Mouse (Mus musculus) embryonic facial prominence, embryonic 15.5 days (tissue): ENCODE measurements around the gene Hspb6. TPM values are rescaled to one million over a fixed set of nuclear protein-coding genes. Genes with fewer than 3 reads are reported as not detected.
A peak's percentile ranks its signal among the peaks of the same experiment; 100 is the strongest.

ENCODE experiments used
- ATAC-seq: fragments of 200-750 bp; cut with Nextera tagmentation; 2 replicates; pipeline ENCODE4 v1.8.0; 2017; ENCODE audit warnings: low read depth, moderate TSS enrichment; ENCODE audit not compliant: insufficient number of reproducible peaks, low FRiP score, low TSS enrichment
- H3K27ac ChIP-seq: fragments of 300-500 bp; sonication (generic); replicated peaks from 2 replicates; pipeline ENCODE4 v1.5.1; 2015; ENCODE audit warnings: mild to moderate bottlenecking, inconsistent platforms
- H3K27me3 ChIP-seq: fragments of 300-500 bp; sonication (generic); 2 replicates; pipeline ENCODE4 v1.6.1; 2015; ENCODE audit warnings: inconsistent platforms
- H3K36me3 ChIP-seq: fragments of 300-500 bp; sonication (generic); 2 replicates; pipeline ENCODE4 v1.6.1; 2015; ENCODE audit warnings: mild to moderate bottlenecking, inconsistent platforms
- H3K4me1 ChIP-seq: fragments of 300-500 bp; sonication (generic); 2 replicates; pipeline ENCODE4 v1.6.1; 2015; ENCODE audit warnings: inconsistent platforms
- H3K4me2 ChIP-seq: fragments of 300-500 bp; sonication (generic); replicated peaks from 2 replicates; pipeline ENCODE4 v1.6.1; 2015; ENCODE audit warnings: mild to moderate bottlenecking, inconsistent platforms
- H3K4me3 ChIP-seq: fragments of 300-500 bp; sonication (generic); replicated peaks from 2 replicates; pipeline ENCODE4 v1.5.1; 2015; ENCODE audit warnings: mild to moderate bottlenecking, inconsistent platforms
- H3K9ac ChIP-seq: fragments of 300-500 bp; sonication (generic); 2 replicates; pipeline ENCODE4 v1.6.1; 2015; ENCODE audit warnings: inconsistent platforms
- H3K9me3 ChIP-seq: fragments of 300-500 bp; sonication (generic); replicated peaks from 2 replicates; pipeline ENCODE4 v1.6.1; 2016; ENCODE audit warnings: inconsistent platforms
- WGBS: fragments of 180-500 bp; shearing (Covaris S2); methylation state at CpG from one replicate; pipeline ENCODE4 v1.1.7; 2015; 5-methylcytosine and 5-hydroxymethylcytosine counted together
- polyA plus RNA-seq: library from polyadenylated mRNA; unstranded; fragments of >200 nt; fragmentation: Nextera tagmentation; extraction: Ambion mirVana; gene quantifications from 2 replicates; pipeline ENCODE4 v1.2.1, GENCODE M21; 2015

The Hspb6 gene
- polyA plus RNA-seq, 1 experiment from 2014 or later: 22.2 TPM

DNA sequence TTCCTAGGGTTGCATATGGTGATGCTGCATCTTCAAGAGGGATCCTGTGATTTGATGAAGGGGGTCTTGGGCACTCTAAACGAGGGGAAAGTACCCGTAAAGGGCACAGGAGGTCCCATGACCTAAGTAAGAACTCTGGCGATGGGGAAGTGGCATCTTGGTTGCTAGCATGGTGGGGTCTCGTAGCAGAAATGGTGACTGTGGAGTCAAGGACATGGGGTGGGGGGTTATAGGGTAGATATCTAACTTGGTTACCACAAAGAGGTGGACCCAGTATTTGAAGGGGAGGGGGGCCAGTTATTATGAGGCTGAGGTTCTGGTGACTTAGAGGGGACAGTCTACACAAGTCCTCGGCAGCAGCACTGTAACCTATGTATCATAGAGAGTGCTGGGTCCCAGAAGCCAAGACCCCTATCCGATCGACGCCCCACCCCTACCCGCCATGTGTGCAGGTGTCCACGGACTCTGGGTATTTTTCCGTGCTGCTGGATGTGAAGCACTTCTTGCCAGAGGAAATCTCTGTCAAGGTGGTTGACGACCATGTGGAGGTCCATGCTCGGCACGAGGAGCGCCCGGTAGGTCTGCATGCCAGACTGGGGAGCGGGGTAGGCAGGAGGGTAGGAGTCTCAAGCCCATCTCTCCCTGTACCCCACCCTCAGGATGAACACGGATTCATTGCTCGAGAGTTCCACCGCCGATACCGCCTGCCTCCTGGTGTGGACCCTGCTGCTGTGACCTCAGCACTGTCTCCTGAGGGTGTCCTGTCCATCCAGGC, 2.0 kb downstream of the Hspb6 start:
- Histone ChIP-seq H3K4me1 (peaks cover 30% of the 10 kb centered on the region), H3K36me3 (peaks cover 30% of the 10 kb centered on the region), H3K4me3 (peak overlapping the region; percentile 81), H3K9me3 (no peaks in the 10 kb centered on the region), H3K9ac (peak overlapping the region; percentile 59; the same call in 1 of the 2 replicates), H3K27ac (peak overlapping the region; percentile 100; the same call in 1 of the 2 replicates), H3K4me2 (peak overlapping the region; percentile 96), H3K27me3 (no peaks in the 10 kb centered on the region)
- ATAC-seq: no peak
- WGBS: 86% methylated on average over 22 of the region's 22 CpGs

DNA sequence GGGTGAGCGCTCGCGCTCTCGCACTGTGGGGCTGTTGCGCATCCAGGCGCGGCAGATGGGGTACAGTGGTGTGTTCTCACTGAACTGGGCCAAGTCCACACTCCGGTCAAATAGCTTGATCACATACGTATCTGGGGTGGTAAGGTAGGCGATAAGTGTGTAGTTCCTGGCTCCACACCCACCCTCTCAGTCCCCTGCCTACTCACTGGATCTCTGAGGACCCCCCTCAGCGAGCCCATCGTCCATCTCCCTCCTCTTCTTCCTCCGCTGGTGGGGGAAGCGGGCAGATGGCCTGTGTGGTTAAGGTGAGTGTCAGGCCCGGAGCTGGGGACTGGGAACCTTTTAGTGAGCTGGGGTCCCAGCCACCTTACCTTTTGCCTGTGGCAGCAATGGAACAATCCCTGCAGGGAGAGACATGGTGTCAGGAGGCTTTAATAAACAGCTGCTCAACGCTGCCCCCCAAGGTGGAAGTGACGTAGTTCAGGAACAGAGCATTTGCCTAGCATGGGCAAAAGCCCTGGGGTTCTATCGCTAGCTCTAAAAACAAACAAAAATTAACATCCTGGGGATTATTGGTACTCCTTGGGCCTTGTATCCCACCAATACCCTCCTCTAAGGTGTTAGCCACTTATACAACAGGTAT, 5.0 kb downstream of the Hspb6 start:
- H3K36me3 ChIP-seq: peaks cover 30% of the 10 kb centered on the region
- no peak overlapping the region for H3K4me3 ChIP-seq
- H3K4me2 ChIP-seq: no peak overlapping the region
- no peaks in the 10 kb centered on the region for H3K27me3 ChIP-seq
- WGBS: 92% methylated on average over 18 of the region's 18 CpGs
- H3K27ac ChIP-seq: no peak overlapping the region
- peaks cover 38% of the 10 kb centered on the region for H3K4me1 ChIP-seq
- no peak overlapping the region for H3K9ac ChIP-seq
- no peaks in the 10 kb centered on the region for H3K9me3 ChIP-seq
- no peak for ATAC-seq

DNA sequence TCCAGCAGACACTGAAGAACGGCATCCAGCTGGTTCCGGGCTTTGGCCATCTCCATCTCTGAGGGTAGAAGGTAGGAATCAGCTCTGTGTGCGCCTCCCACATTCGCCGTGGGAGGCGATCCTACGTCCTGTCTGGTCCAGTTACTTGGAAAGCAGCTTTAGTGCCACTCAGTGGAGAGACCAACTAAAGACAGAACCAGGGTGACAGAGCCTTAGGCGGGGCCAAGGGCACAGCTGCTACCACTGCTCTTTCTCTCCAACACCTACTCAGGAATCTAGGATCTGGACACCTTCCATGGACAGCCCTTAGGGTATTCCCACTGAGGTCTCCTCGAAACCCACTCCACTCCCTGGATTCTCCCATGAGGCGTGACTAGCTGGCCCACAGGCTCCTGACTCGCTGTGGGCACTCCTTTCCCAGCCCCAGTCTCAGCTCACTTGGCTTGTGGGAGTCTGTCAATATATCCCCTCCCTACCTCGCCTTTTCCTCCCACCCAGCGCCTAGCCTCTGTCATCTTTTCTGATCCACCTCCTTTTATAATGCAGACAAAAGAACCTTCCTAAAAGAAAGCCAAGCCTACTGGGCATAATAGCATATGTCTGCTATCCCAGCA, 6.0 kb downstream of the Hspb6 start:
- H3K27ac ChIP-seq: no peak overlapping the region
- no peaks in the 10 kb centered on the region for H3K9me3 ChIP-seq
- H3K27me3 ChIP-seq: no peaks in the 10 kb centered on the region
- H3K4me3 ChIP-seq: peak overlapping the region; percentile 74
- H3K4me1 ChIP-seq: peaks cover 36% of the 10 kb centered on the region
- 87% methylated on average over 13 of the region's 13 CpGs for WGBS
- no peak overlapping the region for H3K9ac ChIP-seq
- no peak for ATAC-seq
- H3K36me3 ChIP-seq: peaks cover 30% of the 10 kb centered on the region
- peak overlapping the region; percentile 86 for H3K4me2 ChIP-seq

DNA sequence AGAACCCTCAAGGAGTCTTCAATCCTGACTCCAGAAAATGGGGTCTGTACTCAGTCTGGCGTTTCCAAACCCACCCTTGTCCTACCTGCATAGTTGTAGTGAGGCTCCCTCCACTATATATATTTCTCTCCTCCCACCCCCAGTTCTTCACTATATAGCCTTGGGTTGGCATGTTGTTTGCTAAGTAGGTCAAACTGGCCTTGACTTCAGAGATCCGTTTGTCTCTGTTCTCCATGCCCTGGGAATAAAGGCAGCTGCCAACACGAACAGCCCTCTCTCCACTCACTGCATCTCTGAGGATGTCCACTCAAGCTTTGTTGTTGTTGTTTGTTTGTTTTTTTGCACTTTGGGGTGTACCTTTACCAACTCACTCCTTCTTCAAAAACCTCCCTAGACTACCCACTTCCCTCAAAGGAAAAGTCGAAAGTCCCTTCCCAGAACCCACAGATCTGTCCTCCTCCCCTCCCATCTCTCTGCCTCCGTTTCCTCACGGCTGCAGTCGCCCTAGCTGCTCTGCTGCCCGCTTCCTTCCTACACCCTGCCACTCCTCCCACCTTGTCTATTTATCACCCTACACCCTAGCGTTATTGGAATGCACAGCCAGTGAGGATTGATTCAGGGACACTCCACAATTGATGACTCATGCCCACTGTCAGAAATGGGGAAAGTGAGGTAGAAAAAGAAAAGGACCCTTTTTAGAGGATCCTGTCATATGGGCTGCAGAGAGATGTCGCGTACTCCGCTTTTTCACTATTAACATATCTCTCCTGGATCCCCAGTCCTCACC, 6.9 kb downstream of the Hspb6 start:
- peak overlapping the region; percentile 79 for H3K9ac ChIP-seq
- no peaks in the 10 kb centered on the region for H3K9me3 ChIP-seq
- 14% methylated on average over 12 of the region's 12 CpGs for WGBS
- H3K27ac ChIP-seq: peak overlapping the region; percentile 71
- no peaks in the 10 kb centered on the region for H3K27me3 ChIP-seq
- peaks cover 30% of the 10 kb centered on the region for H3K4me1 ChIP-seq
- H3K4me2 ChIP-seq: peak overlapping the region; percentile 86
- no peak for ATAC-seq
- peak overlapping the region; percentile 74 for H3K4me3 ChIP-seq
- peaks cover 30% of the 10 kb centered on the region for H3K36me3 ChIP-seq

DNA sequence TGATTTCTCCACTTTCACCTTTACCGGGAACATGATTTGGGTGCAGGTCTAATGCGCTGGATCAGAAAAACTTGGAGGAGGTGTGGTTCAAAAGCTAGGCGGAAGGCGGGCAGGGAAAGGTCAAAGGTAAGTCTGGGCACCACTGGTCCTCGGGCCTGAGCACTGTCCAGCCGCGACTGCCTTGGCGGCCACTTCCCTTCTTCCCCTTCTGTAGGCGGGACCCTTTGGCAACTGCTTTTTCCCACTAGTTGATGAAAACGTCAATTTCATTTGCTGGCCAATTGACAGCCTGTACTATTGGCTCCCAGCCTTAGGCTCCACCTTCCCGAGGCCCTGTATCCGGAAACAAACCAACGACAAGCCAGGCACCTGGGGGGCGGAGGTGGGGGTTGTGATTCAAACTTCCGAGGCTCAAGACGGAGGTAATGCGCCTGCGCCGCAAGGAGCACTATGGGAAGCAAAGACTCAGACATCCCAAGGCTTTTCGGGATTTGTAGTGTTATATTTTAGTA, 7.5 kb downstream of the Hspb6 start, which contains the start of gene Lin37:
Gene Lin37 (minus strand): TSS at position 396 of the 512 bp plus-strand sequence.
- ATAC-seq: peak; percentile 87
- Histone ChIP-seq H3K4me2 (peak within 1 kb of the TSS; percentile 86), H3K4me1 (peaks cover 33% of the 10 kb centered on the region), H3K9me3 (no peaks in the 10 kb centered on the region), H3K36me3 (peaks cover 28% of the 10 kb centered on the region), H3K27ac (peak within 1 kb of the TSS; percentile 71), H3K9ac (peak within 1 kb of the TSS; percentile 79), H3K27me3 (no peaks in the 10 kb centered on the region), H3K4me3 (peak within 1 kb of the TSS; percentile 74)
- WGBS: under 1% methylated on average over 20 of the region's 20 CpGs

DNA sequence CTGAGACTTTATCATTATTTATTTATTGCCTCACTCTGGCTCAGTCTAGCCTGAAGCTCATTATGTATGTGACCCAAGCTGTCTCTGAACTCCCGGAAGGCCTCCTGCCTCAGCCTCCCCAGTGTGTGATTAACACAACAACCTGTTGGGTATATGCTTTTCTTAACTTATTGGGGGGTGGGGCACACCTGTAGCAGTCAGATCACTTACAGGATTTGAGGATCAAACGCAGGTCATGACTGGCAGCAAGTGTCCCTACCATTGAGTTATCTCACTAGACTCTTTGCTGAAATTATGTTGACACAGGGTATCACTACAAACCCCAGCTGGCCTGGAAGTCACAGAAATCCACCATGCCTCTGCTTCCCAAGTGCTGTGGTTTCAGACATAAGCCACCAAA, 8.3 kb downstream of the Hspb6 start:
- ATAC-seq: no peak
- Histone ChIP-seq H3K4me3 (no peak overlapping the region), H3K36me3 (peaks cover 23% of the 10 kb centered on the region), H3K9ac (0 out of 2 replicates have a peak overlapping the region, but pooled peaks have one; percentile 2), H3K27me3 (no peaks in the 10 kb centered on the region), H3K9me3 (no peaks in the 10 kb centered on the region), H3K4me1 (peaks cover 33% of the 10 kb centered on the region), H3K4me2 (peak overlapping the region; percentile 86; the same call in 1 of the 2 replicates), H3K27ac (no peak overlapping the region)
- 67% methylated on average over 2 of the region's 2 CpGs for WGBS

DNA sequence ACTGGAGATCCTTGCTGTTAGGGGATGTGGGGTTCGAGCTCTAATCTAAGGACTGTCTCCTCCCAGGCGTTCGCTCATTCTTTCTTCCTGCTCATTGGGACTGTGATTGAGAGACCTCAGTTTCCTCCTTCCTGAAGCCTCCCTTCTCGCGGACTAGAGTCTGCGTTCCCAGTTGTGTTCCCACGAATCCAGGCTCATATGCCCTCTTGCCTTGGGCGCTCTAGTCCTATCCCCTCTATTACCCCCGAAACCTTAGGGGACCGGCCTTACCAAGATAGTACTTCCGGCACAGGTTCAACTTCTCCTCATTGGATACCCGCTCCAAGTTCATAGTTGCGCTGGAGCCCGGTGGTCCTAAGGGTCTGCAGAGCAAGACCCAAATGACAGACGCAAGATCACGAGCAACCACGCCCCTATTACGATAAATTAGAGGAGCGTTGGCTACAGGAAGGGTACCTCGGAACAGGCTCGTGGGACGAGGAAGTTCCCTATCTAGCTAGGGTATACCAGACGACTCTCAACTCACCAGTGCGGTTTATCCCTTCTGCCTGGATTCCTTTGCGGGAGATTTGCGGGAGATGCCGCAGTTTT, 10.6 kb downstream of the Hspb6 start:
- 1% methylated on average over 27 of the region's 27 CpGs for WGBS
- Histone ChIP-seq H3K4me3 (peak overlapping the region; percentile 94), H3K27ac (peak overlapping the region; percentile 98), H3K9me3 (no peaks in the 10 kb centered on the region), H3K36me3 (peaks cover 16% of the 10 kb centered on the region), H3K27me3 (no peaks in the 10 kb centered on the region), H3K4me1 (peaks cover 33% of the 10 kb centered on the region), H3K4me2 (peak overlapping the region; percentile 81), H3K9ac (peak overlapping the region; percentile 55)
- ATAC-seq: no peak

DNA sequence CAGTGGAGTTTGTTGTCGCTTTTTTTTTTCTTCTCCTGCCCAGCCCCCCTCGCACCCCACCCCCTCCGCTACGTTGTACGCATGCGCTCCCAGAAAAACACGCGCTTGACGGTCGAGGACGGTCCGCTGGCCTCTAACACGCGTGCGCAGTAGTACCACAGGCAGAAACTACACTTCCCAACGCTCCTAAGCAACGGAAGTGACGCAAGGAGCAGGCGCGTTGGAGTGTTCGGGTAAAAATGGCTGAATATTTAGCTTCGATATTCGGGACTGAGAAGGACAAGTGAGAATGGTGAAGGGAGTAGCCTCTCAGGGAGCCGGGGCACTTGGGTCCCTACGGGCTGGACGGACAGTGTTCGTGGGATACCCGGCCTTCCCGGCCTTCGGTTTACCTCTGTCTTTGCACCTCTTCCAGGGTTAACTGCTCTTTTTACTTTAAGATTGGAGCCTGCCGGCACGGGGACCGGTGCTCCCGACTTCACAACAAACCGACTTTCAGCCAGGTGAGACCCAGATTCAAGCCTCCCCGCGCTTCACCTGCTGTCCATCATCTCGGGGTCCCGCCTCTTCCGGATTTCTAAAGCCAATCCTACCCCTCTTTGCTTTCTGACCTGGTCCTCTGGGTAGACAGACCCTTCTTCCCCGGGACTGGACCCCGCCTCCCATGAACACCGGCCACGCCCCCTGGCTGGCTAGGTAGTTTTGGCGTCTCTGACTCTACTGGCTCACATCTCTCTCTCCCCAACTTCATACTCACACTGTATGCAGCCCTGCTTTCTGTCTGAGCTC, 11.3 kb downstream of the Hspb6 start, which contains the start of the genes U2af1l4, Gm49396 and Psenen:
Gene U2af1l4 (plus strand): TSS at position 185 of the 789 bp plus-strand sequence.
Gene Gm49396 (plus strand): TSS at position 228 of the 789 bp plus-strand sequence.
Gene Psenen (minus strand): TSS at position 511 of the 789 bp plus-strand sequence.
- Histone ChIP-seq H3K9me3 (no peaks in the 10 kb centered on the region), H3K9ac (peak within 1 kb of the TSS; percentile 86), H3K4me3 (peak within 1 kb of the TSS; percentile 94), H3K27ac (peak within 1 kb of the TSS; percentile 98), H3K36me3 (peaks cover 19% of the 10 kb centered on the region), H3K4me1 (peaks cover 28% of the 10 kb centered on the region), H3K4me2 (peak within 1 kb of the TSS; percentile 81), H3K27me3 (no peaks in the 10 kb centered on the region)
- under 1% methylated on average over 45 of the region's 45 CpGs for WGBS
- peak; percentile 90 for ATAC-seq

DNA sequence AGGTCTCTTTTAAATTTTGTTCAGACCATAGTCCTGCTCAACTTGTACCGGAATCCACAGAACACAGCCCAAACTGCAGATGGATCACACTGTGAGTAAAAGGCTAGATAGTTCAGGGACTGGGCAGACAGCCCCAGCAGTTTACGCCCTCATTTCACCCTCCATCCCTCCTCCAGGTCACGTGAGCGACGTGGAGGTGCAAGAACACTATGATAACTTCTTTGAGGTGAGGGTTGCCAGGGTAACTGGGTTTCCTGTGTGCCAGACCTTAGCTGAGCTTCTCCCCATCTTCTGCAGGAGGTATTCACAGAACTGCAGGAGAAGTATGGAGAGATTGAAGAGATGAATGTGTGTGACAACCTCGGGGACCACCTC, 11.9 kb downstream of the Hspb6 start:
- Histone ChIP-seq H3K4me1 (peaks cover 22% of the 10 kb centered on the region; the same call in 1 of the 2 replicates), H3K4me3 (peak overlapping the region; percentile 94), H3K27me3 (no peaks in the 10 kb centered on the region), H3K9me3 (no peaks in the 10 kb centered on the region), H3K4me2 (peak overlapping the region; percentile 74), H3K9ac (peak overlapping the region; percentile 86), H3K27ac (peak overlapping the region; percentile 98), H3K36me3 (peaks cover 25% of the 10 kb centered on the region)
- WGBS: 25% methylated on average over 6 of the region's 6 CpGs
- no peak for ATAC-seq
